Mouse (Mus musculus) intestine, embryonic 15.5 days (tissue): Measurements from ENCODE around the gene Pick1. TPM values are rescaled to one million over a fixed set of nuclear protein-coding genes. Genes with fewer than 3 reads are reported as not detected.

Experiments
- ATAC-seq: fragments of 200-750 bp; cut with Nextera tagmentation; 2 replicates; pipeline ENCODE4 v1.8.0; 2017; ENCODE audit warnings: moderate TSS enrichment, moderate library complexity
- H3K27ac ChIP-seq: fragments of 300-500 bp; sonication (generic); 2 replicates; pipeline ENCODE4 v1.5.1; 2015; ENCODE audit warnings: mild to moderate bottlenecking, inconsistent platforms
- H3K27me3 ChIP-seq: fragments of 300-500 bp; sonication (generic); replicated peaks from 2 replicates; pipeline ENCODE4 v1.6.1; 2015; ENCODE audit warnings: inconsistent platforms
- H3K36me3 ChIP-seq: fragments of 300-500 bp; sonication (generic); 2 replicates; pipeline ENCODE4 v1.6.1; 2015; ENCODE audit warnings: inconsistent platforms
- H3K4me1 ChIP-seq: fragments of 300-500 bp; sonication (generic); replicated peaks from 2 replicates; pipeline ENCODE4 v1.6.1; 2015; ENCODE audit warnings: inconsistent platforms
- H3K4me2 ChIP-seq: fragments of 300-500 bp; sonication (generic); replicated peaks from 2 replicates; pipeline ENCODE4 v1.6.1; 2015; ENCODE audit warnings: mild to moderate bottlenecking, inconsistent platforms
- H3K4me3 ChIP-seq: fragments of 300-500 bp; sonication (generic); replicated peaks from 2 replicates; pipeline ENCODE4 v1.5.1; 2015; ENCODE audit warnings: inconsistent platforms
- H3K9ac ChIP-seq: fragments of 300-500 bp; sonication (generic); 2 replicates; pipeline ENCODE4 v1.6.1; 2015; ENCODE audit warnings: inconsistent platforms
- H3K9me3 ChIP-seq: fragments of 300-500 bp; sonication (generic); 2 replicates; pipeline ENCODE4 v1.6.1; 2016; ENCODE audit warnings: inconsistent platforms
- WGBS: fragments of 180-500 bp; shearing (Covaris S2); methylation state at CpG from one replicate; pipeline ENCODE4 v1.1.7; 2015; 5-methylcytosine and 5-hydroxymethylcytosine counted together
- polyA plus RNA-seq: library from polyadenylated mRNA; unstranded; fragments of >200 nt; fragmentation: Nextera tagmentation; extraction: Ambion mirVana; gene quantifications from 2 replicates; pipeline ENCODE4 v1.2.1, GENCODE M21; 2015

Pick1 gene
- polyA plus RNA-seq, 1 experiment from 2014 or later, result 44.2 TPM

- H3K27ac ChIP-seq, result peak overlapping the region; percentile 28
- no peaks in the 10 kb centered on the region for H3K27me3 ChIP-seq
- no peaks in the 10 kb centered on the region for H3K36me3 ChIP-seq
- peaks cover 17% of the 10 kb centered on the region; the same call in 1 of the 2 replicates for H3K4me1 ChIP-seq
- H3K9ac ChIP-seq, result no peak overlapping the region
- H3K9me3 ChIP-seq, result no peaks in the 10 kb centered on the region
- H3K4me2 ChIP-seq, result no peak overlapping the region
- WGBS, result 60% methylated on average over 1 of the region's 1 CpGs
- peak; percentile 50 for ATAC-seq
- no peak overlapping the region for H3K4me3 ChIP-seq
Measured at GRCm38 (mm10) chr15:79281389-79281788, 52.4 kb downstream of the Pick1 start.

- H3K4me3 ChIP-seq, result no peak overlapping the region
- no peaks in the 10 kb centered on the region for H3K27me3 ChIP-seq
- peak; percentile 52 for ATAC-seq
- peaks cover 24% of the 10 kb centered on the region; the same call in 1 of the 2 replicates for H3K4me1 ChIP-seq
- no peaks in the 10 kb centered on the region for H3K36me3 ChIP-seq
- H3K4me2 ChIP-seq, result peak overlapping the region; percentile 12; the same call in 1 of the 2 replicates
- peak overlapping the region; percentile 28 for H3K27ac ChIP-seq
- H3K9ac ChIP-seq, result no peak overlapping the region
- no peaks in the 10 kb centered on the region for H3K9me3 ChIP-seq
- 65% methylated on average over 5 of the region's 5 CpGs for WGBS
Measured at GRCm38 (mm10) chr15:79282434-79282833, 53.5 kb downstream of the Pick1 start.

GRCm38 (mm10) chr15:79283371-79283770 is 54.4 kb downstream of the Pick1 start:
- H3K27me3 ChIP-seq, result no peaks in the 10 kb centered on the region
- 75% methylated on average over 4 of the region's 4 CpGs for WGBS
- H3K4me3 ChIP-seq, result no peak overlapping the region
- H3K4me2 ChIP-seq, result peak overlapping the region; percentile 49
- no peaks in the 10 kb centered on the region for H3K36me3 ChIP-seq
- ATAC-seq, result no peak
- H3K4me1 ChIP-seq, result peaks cover 24% of the 10 kb centered on the region; the same call in 1 of the 2 replicates
- H3K9ac ChIP-seq, result no peak overlapping the region
- no peaks in the 10 kb centered on the region for H3K9me3 ChIP-seq
- H3K27ac ChIP-seq, result peak overlapping the region; percentile 32

- H3K4me2 ChIP-seq, result peak within 1 kb of the TSS; percentile 49
- no peaks in the 10 kb centered on the region for H3K27me3 ChIP-seq
- WGBS, result 49% methylated on average over 10 of the region's 10 CpGs
- peak within 1 kb of the TSS; percentile 27 for H3K4me3 ChIP-seq
- H3K9me3 ChIP-seq, result no peaks in the 10 kb centered on the region
- no peaks in the 10 kb centered on the region for H3K36me3 ChIP-seq
- ATAC-seq, result peak; percentile 69
- peaks cover 24% of the 10 kb centered on the region; the same call in 1 of the 2 replicates for H3K4me1 ChIP-seq
- peak within 1 kb of the TSS; percentile 68 for H3K27ac ChIP-seq
- H3K9ac ChIP-seq, result peak within 1 kb of the TSS; percentile 34
Measured at GRCm38 (mm10) chr15:79285399-79285798, 56.4 kb downstream of the Pick1 start, which contains the start of gene Baiap2l2. Baiap2l2 (minus strand) TSS chr15:79285537.

- Histone ChIP-seq H3K4me1 (peaks cover 24% of the 10 kb centered on the region; the same call in 1 of the 2 replicates), H3K4me3 (no peak overlapping the region), H3K27ac (peak overlapping the region; percentile 57), H3K9ac (no peak overlapping the region), H3K9me3 (no peaks in the 10 kb centered on the region), H3K27me3 (no peaks in the 10 kb centered on the region), H3K36me3 (no peaks in the 10 kb centered on the region), H3K4me2 (peak overlapping the region; percentile 49; the same call in 1 of the 2 replicates)
- 82% methylated on average over 7 of the region's 7 CpGs for WGBS
- ATAC-seq, result peak; percentile 7
Measured at GRCm38 (mm10) chr15:79286141-79286540, 57.2 kb downstream of the Pick1 start.

GRCm38 (mm10) chr15:79287091-79287490 is 58.1 kb downstream of the Pick1 start:
- Histone ChIP-seq H3K4me2 (peak overlapping the region; percentile 11; the same call in 1 of the 2 replicates), H3K27ac (0 out of 2 replicates have a peak overlapping the region, but pooled peaks have one; percentile 57), H3K9me3 (no peaks in the 10 kb centered on the region), H3K9ac (no peak overlapping the region), H3K36me3 (no peaks in the 10 kb centered on the region), H3K4me1 (peaks cover 21% of the 10 kb centered on the region; the same call in 1 of the 2 replicates), H3K27me3 (no peaks in the 10 kb centered on the region), H3K4me3 (no peak overlapping the region)
- no peak for ATAC-seq
- 91% methylated on average over 7 of the region's 7 CpGs for WGBS

GRCm38 (mm10) chr15:79288387-79288786 is 59.4 kb downstream of the Pick1 start:
- Histone ChIP-seq H3K27me3 (no peaks in the 10 kb centered on the region), H3K9me3 (no peaks in the 10 kb centered on the region), H3K4me3 (no peak overlapping the region), H3K4me2 (no peak overlapping the region), H3K9ac (no peak overlapping the region), H3K27ac (0 out of 2 replicates have a peak overlapping the region, but pooled peaks have one; percentile 9), H3K4me1 (peaks cover 19% of the 10 kb centered on the region; the same call in 1 of the 2 replicates), H3K36me3 (no peaks in the 10 kb centered on the region)
- 81% methylated on average over 3 of the region's 3 CpGs for WGBS
- ATAC-seq, result no peak

- no peak overlapping the region for H3K27ac ChIP-seq
- H3K9ac ChIP-seq, result no peak overlapping the region
- H3K9me3 ChIP-seq, result no peaks in the 10 kb centered on the region
- no peak for ATAC-seq
- no peaks in the 10 kb centered on the region for H3K27me3 ChIP-seq
- H3K4me3 ChIP-seq, result no peak overlapping the region
- no peaks in the 10 kb centered on the region for H3K36me3 ChIP-seq
- H3K4me1 ChIP-seq, result 0 out of 2 replicates have a peak, but pooled peaks cover 15% of the 10 kb centered on the region
- WGBS, result 86% methylated on average over 12 of the region's 12 CpGs
- H3K4me2 ChIP-seq, result no peak overlapping the region
Measured at GRCm38 (mm10) chr15:79289441-79289840, 60.5 kb downstream of the Pick1 start.

GRCm38 (mm10) chr15:79290340-79290739 is 61.4 kb downstream of the Pick1 start:
- no peak overlapping the region for H3K9ac ChIP-seq

GRCm38 (mm10) chr15:79292779-79293178 is 63.8 kb downstream of the Pick1 start:
- Histone ChIP-seq H3K4me2 (no peak overlapping the region), H3K27ac (no peak overlapping the region), H3K4me1 (no peaks in the 10 kb centered on the region), H3K9ac (no peak overlapping the region), H3K27me3 (no peaks in the 10 kb centered on the region), H3K36me3 (no peaks in the 10 kb centered on the region), H3K9me3 (no peaks in the 10 kb centered on the region), H3K4me3 (no peak overlapping the region)
- no peak for ATAC-seq
- 89% methylated on average over 9 of the region's 9 CpGs for WGBS

More at GRCm38 (mm10) chr15:79290340-79290739, 61.4 kb downstream of the Pick1 start:
- 0 out of 2 replicates have a peak, but pooled peaks cover 15% of the 10 kb centered on the region for H3K4me1 ChIP-seq
- no peaks in the 10 kb centered on the region for H3K27me3 ChIP-seq
- no peak overlapping the region for H3K4me3 ChIP-seq
- H3K36me3 ChIP-seq, result no peaks in the 10 kb centered on the region
- no peak overlapping the region for H3K4me2 ChIP-seq
- no peak overlapping the region for H3K27ac ChIP-seq
- WGBS, result 78% methylated on average over 3 of the region's 3 CpGs
- H3K9me3 ChIP-seq, result no peaks in the 10 kb centered on the region
- no peak for ATAC-seq

GRCm38 (mm10) chr15:79298553-79298952 is 69.6 kb downstream of the Pick1 start:
- no peak for ATAC-seq
- H3K36me3 ChIP-seq, result 0 out of 2 replicates have a peak, but pooled peaks cover 3% of the 10 kb centered on the region
- H3K4me2 ChIP-seq, result no peak overlapping the region
- no peaks in the 10 kb centered on the region for H3K4me1 ChIP-seq
- no peak overlapping the region for H3K9ac ChIP-seq
- no peak overlapping the region for H3K4me3 ChIP-seq
- H3K27me3 ChIP-seq, result no peaks in the 10 kb centered on the region
- no peaks in the 10 kb centered on the region for H3K9me3 ChIP-seq
- H3K27ac ChIP-seq, result no peak overlapping the region
- 86% methylated on average over 6 of the region's 6 CpGs for WGBS
